Mouse (Mus musculus): ENCODE data around the gene Gm49450.

GRCm38 (mm10) chr15:98943133-98943532 lies 10.2 kb downstream of the Gm49450 start:
- TF ChIP-seq CTCF (IDR thresholded peaks at IDR 0.05; ENCODE audit: low read depth) (no peak), EP300 (IDR thresholded peaks at IDR 0.05; ENCODE audit: low read depth) (no peak)

Data from liver, embryonic 14.5 days (tissue).